Comparison of ENCODE assay signal across 9 mouse cellular contexts in genomic region chr14:14481840-14482239, GRCm38 (mm10).
A peak's percentile ranks its signal among the peaks of the same experiment; 100 is the strongest.
DNase-seq lines count a peak whose midpoint lies in the region; ATAC-seq and TF ChIP-seq lines count a peak whose summit lies in the region.
"Had no signal": no experiment of that assay in that cellular context is flagged by ENCODE, and none has a peak within 500 bp of the region (broad histone marks: within the 10 kb centered on the region; RNA-seq: fewer than 3 reads in every experiment).

No protein-coding gene starts in this region.

- WGBS in limb, embryonic 14.5 days = 67% methylated on average over 1 of the region's 1 CpGs
- WGBS in limb, embryonic 10.5 days = 82% methylated on average over 1 of the region's 1 CpGs
- 78% methylated on average over 1 of the region's 1 CpGs for WGBS in hindbrain, postnatal 0 days

- no peaks in the 10 kb centered on the region for H3K4me1 ChIP-seq in limb, embryonic 14.5 days (ENCODE audit: control insufficient read depth, insufficient read depth, low read length)
- H3K4me1 ChIP-seq in limb, embryonic 10.5 days = no peaks in the 10 kb centered on the region
- no peaks in the 10 kb centered on the region for H3K4me1 ChIP-seq in hindbrain, postnatal 0 days (ENCODE audit: insufficient read depth, low read length)
- H3K4me1 ChIP-seq: lung, embryonic 15.5 days had no signal

- no peak overlapping the region for H3K27ac ChIP-seq in limb, embryonic 14.5 days (replicated peaks; ENCODE audit: low read depth, low read length)
- H3K27ac ChIP-seq in limb, embryonic 10.5 days = no peak overlapping the region
- no peak overlapping the region for H3K27ac ChIP-seq in hindbrain, postnatal 0 days
- H3K27ac ChIP-seq: lung, embryonic 15.5 days had no signal

- H3K4me2 ChIP-seq in limb, embryonic 14.5 days (replicated peaks; ENCODE audit: low read depth, low read length, severe bottlenecking) = no peak overlapping the region
- no peak overlapping the region for H3K4me2 ChIP-seq in hindbrain, postnatal 0 days (ENCODE audit: low read depth, low read length)
- H3K4me2 ChIP-seq: lung, embryonic 15.5 days had no signal

- intact Hi-C loops in left cerebral cortex, postnatal 4 days (cut with DNase I) = loop anchor here (10.0 kb wide), 1 partner anchor 383 kb away; no protein-coding TSS in a partner anchor

- no peaks in the 10 kb centered on the region for H3K9me3 ChIP-seq in limb, embryonic 14.5 days (ENCODE audit: control insufficient read depth, low read length)
- no peaks in the 10 kb centered on the region for H3K9me3 ChIP-seq in limb, embryonic 10.5 days (replicated peaks)
- no peaks in the 10 kb centered on the region for H3K9me3 ChIP-seq in hindbrain, postnatal 0 days (ENCODE audit: low read length)
- H3K9me3 ChIP-seq: lung, embryonic 15.5 days had no signal

- H3K4me3 ChIP-seq in limb, embryonic 14.5 days (replicated peaks; ENCODE audit: low read length) = no peak overlapping the region
- H3K4me3 ChIP-seq in limb, embryonic 10.5 days = no peak overlapping the region
- H3K4me3 ChIP-seq in hindbrain, postnatal 0 days (ENCODE audit: low read length) = no peak overlapping the region
- H3K4me3 ChIP-seq: lung, embryonic 15.5 days had no signal

- H3K36me3 ChIP-seq in limb, embryonic 14.5 days (ENCODE audit: control insufficient read depth, insufficient read depth, low read length) = no peaks in the 10 kb centered on the region
- no peaks in the 10 kb centered on the region for H3K36me3 ChIP-seq in limb, embryonic 10.5 days
- no peaks in the 10 kb centered on the region for H3K36me3 ChIP-seq in hindbrain, postnatal 0 days (ENCODE audit: insufficient read depth, low read length)
- H3K36me3 ChIP-seq: lung, embryonic 15.5 days had no signal

- peak; percentile 67 for TF ChIP-seq CTCF in hindbrain, postnatal 0 days (IDR thresholded peaks at IDR 0.05; ENCODE audit: low read depth)

- DNase-seq in limb, embryonic 14.5 days (ENCODE audit: low spot score) = peak; percentile 11
- no peak for DNase-seq in limb, embryonic 10.5 days (ENCODE audit: low spot score)
- DNase-seq in ES-CJ7 (ENCODE audit: low read depth, low spot score) = peak; percentile 31
- DNase-seq in adrenal gland, postnatal 10 days = peak; percentile 63
- peak; percentile 74 for DNase-seq in hindbrain, postnatal 0 days (ENCODE audit: low spot score)
- peak; percentile 11 for DNase-seq in left cerebral cortex, postnatal 4 days
- peak; percentile 48 for DNase-seq in thymus, postnatal 4 days

- TF ChIP-seq POLR2A in limb, embryonic 14.5 days (IDR thresholded peaks at IDR 0.05; ENCODE audit: borderline replicate concordance, extremely low read depth, insufficient read depth, insufficient read length) = no peak

- no peaks in the 10 kb centered on the region for H3K27me3 ChIP-seq in limb, embryonic 14.5 days (ENCODE audit: control insufficient read depth, insufficient read depth, low read length)
- no peaks in the 10 kb centered on the region for H3K27me3 ChIP-seq in limb, embryonic 10.5 days (ENCODE audit: low read depth, poor library complexity, severe bottlenecking)
- no peaks in the 10 kb centered on the region for H3K27me3 ChIP-seq in hindbrain, postnatal 0 days (ENCODE audit: insufficient read depth, low read length)
- H3K27me3 ChIP-seq: lung, embryonic 15.5 days had no signal

- H3K9ac ChIP-seq in limb, embryonic 14.5 days (ENCODE audit: low read depth, low read length, severe bottlenecking) = no peak overlapping the region
- H3K9ac ChIP-seq in hindbrain, postnatal 0 days (replicated peaks; ENCODE audit: low read length) = no peak overlapping the region
- H3K9ac ChIP-seq: lung, embryonic 15.5 days had no signal

- ATAC-seq in limb, embryonic 14.5 days (ENCODE audit: low FRiP score, low read depth) = no peak
- ATAC-seq in hindbrain, postnatal 0 days = peak; percentile 63
- no peak for ATAC-seq in erythroblast, adult 5-6 weeks (replicated peaks; ENCODE audit: low FRiP score, poor library complexity, severe bottlenecking)
